Mouse (Mus musculus) granulocyte monocyte progenitor cell, adult 5-6 weeks (primary cell): ENCODE data around the gene Zfp943. TPM values are rescaled to one million over a fixed set of nuclear protein-coding genes. Genes with fewer than 3 reads are reported as not detected.
A peak's percentile ranks its signal among the peaks of the same experiment; 100 is the strongest.
"Not testable (repeated sequence)": the region's sequence is repeated elsewhere in the genome, so short reads cannot be mapped to it uniquely, and the experiment has no call there.

Experiments used
- ATAC-seq: replicated peaks from 2 replicates; pipeline ENCODE4 v1.8.0; 2016; ENCODE audit warnings: mild to moderate bottlenecking, moderate TSS enrichment, inconsistent platforms; ENCODE audit not compliant: poor library complexity, severe bottlenecking
- total RNA-seq, 2 experiments: library from RNA; stranded (forward) in 1 of 2; stranded (reverse) in 1 of 2; fragments of 200-712, 200-1000 nt in 1 of 2; fragments of >200 nt in 1 of 2; fragmentation: Nextera tagmentation in 1 of 2; gene quantifications; 2 replicates each; pipeline ENCODE4 v1.2.3; 2014 to 2017

The Zfp943 gene
- total RNA-seq (2014; fragmentation: Nextera tagmentation): 8.4 and 10.9 TPM in 2 replicates
- total RNA-seq (2017): 16.5 and 18.7 TPM in 2 replicates

- peak; percentile 95 for ATAC-seq
These were observed at the start of gene Zfp943, which contains the start of gene Zfp942 for GRCm38 (mm10) chr17:21962107-21962907. Gene Zfp943, plus strand, starts transcription at chr17:21962552. Gene Zfp942, minus strand, starts transcription at chr17:21962464.

GRCm38 (mm10) chr17:21963302-21963701 is 950 bp downstream of the Zfp943 start:
- no peak for ATAC-seq

GRCm38 (mm10) chr17:22035594-22035993 is 73.2 kb downstream of the Zfp943 start:
- ATAC-seq: not testable (repeated sequence)

GRCm38 (mm10) chr17:22049403-22049802 is 87.1 kb downstream of the Zfp943 start:
- ATAC-seq: no peak

- no peak for ATAC-seq
These were observed 90.9 kb downstream of the Zfp943 start for GRCm38 (mm10) chr17:22053211-22053610.

- ATAC-seq: peak; percentile 96
These were observed 118.8 kb downstream of the Zfp943 start for GRCm38 (mm10) chr17:22081031-22081631.

GRCm38 (mm10) chr17:22083224-22083623 is 120.9 kb downstream of the Zfp943 start:
- peak; percentile 66 for ATAC-seq

GRCm38 (mm10) chr17:22118770-22119169 is 156.4 kb downstream of the Zfp943 start:
- no peak for ATAC-seq

Other genes with a start within 250 kb of the Zfp943 start
- gene Zfp229, start 231.8 kb upstream of the Zfp943 start, total RNA-seq (2014; fragmentation: Nextera tagmentation): 2.3 and 5.6 TPM in 2 replicates
- 5.2 and 5.6 TPM in 2 replicates for gene Zfp229, start 231.8 kb upstream of the Zfp943 start, total RNA-seq (2017)
- gene Zfp820, start 116.8 kb upstream of the Zfp943 start, total RNA-seq (2014; fragmentation: Nextera tagmentation): 3.0 and 5.5 TPM in 2 replicates
- 2.6 and 5.2 TPM in 2 replicates for gene Zfp820, start 116.8 kb upstream of the Zfp943 start, total RNA-seq (2017)
- 5.4 and 13.7 TPM in 2 replicates for gene Zfp995, start 52.6 kb upstream of the Zfp943 start, total RNA-seq (2014; fragmentation: Nextera tagmentation)
- gene Zfp995, start 52.6 kb upstream of the Zfp943 start, total RNA-seq (2017): 7.9 and 9.1 TPM in 2 replicates
- gene Zfp942, start 88 bp upstream of the Zfp943 start, total RNA-seq (2014; fragmentation: Nextera tagmentation): 16.2 and 19.9 TPM in 2 replicates
- gene Zfp942, start 88 bp upstream of the Zfp943 start, total RNA-seq (2017): 18.6 and 19.0 TPM in 2 replicates
- gene Zfp947, start 203.6 kb downstream of the Zfp943 start, total RNA-seq (2014; fragmentation: Nextera tagmentation): 3.7 and 4.5 TPM in 2 replicates
- 3.4 and 4.9 TPM in 2 replicates for gene Zfp947, start 203.6 kb downstream of the Zfp943 start, total RNA-seq (2017)